12 mouse cellular contexts compared by ENCODE assay signal in the genomic region with DNA sequence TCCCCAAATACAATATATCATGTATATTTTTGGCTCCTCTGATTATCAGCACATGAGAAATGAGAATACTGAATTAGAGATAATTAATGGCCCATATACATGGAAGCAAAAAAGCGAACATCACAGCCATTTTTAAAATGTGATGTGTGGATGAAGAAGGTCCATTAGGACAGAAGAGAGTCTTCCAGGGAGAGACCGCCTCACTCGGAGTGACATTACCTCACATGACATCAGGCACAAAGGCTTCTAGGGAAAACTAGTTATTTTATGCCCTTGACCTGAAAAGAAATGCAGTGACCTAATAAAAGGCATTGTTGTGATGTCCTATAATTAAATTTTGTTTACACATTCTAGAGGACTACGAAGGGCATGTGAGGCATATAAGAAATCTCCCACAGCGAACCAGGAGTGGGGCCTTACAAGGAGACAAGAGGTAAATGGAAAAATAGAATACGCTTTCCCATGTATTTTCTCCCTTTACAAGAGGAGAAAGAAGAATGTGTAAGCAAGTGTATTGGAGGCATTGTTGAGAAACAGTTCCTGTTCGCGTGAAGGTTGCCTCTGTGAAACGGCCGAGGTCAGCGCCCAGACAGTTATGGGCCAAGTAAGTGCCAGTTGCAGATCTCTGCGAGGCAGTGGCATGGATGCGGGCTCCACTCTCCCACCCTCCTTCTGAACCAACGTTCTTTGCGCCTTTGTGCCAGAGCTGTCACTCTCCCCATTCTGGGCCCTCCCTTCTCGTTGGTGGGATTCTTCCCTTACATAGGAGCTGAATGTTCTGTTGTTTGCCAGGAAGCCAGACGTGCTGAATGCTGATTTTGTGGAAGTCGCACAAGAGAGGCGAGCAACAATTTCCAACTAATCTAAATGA. TPM values are rescaled to one million over a fixed set of nuclear protein-coding genes. Genes with fewer than 3 reads are reported as not detected.
A peak's percentile ranks its signal among the peaks of the same experiment; 100 is the strongest.
DNase-seq lines count a peak whose midpoint lies in the region; ATAC-seq lines count a peak whose summit lies in the region.
"Had no signal": no experiment of that assay in that cellular context is flagged by ENCODE, and none has a peak within 500 bp of the region (broad histone marks: within the 10 kb centered on the region; RNA-seq: fewer than 3 reads in every experiment).

No protein-coding gene starts in this region.

- peaks cover 30% of the 10 kb centered on the region for H3K4me1 ChIP-seq in forebrain, embryonic 15.5 days
- no peaks in the 10 kb centered on the region for H3K4me1 ChIP-seq in kidney, embryonic 15.5 days
- H3K4me1 ChIP-seq: lung, embryonic 15.5 days had no signal

- H3K4me3 ChIP-seq in forebrain, embryonic 15.5 days: peak overlapping the region; percentile 19; the same call in 1 of the 2 replicates
- H3K4me3 ChIP-seq in kidney, embryonic 15.5 days (replicated peaks): no peak overlapping the region
- H3K4me3 ChIP-seq: gastrocnemius, adult 2 months; lung, embryonic 15.5 days had no signal

- H3K36me3 ChIP-seq in forebrain, embryonic 15.5 days: no peaks in the 10 kb centered on the region
- H3K36me3 ChIP-seq in kidney, embryonic 15.5 days: no peaks in the 10 kb centered on the region
- H3K36me3 ChIP-seq: lung, embryonic 15.5 days had no signal

- H3K9ac ChIP-seq in forebrain, embryonic 15.5 days (replicated peaks): peak overlapping the region; percentile 30
- no peak overlapping the region for H3K9ac ChIP-seq in kidney, embryonic 15.5 days
- H3K9ac ChIP-seq: lung, embryonic 15.5 days had no signal

- no peaks in the 10 kb centered on the region for H3K27me3 ChIP-seq in forebrain, embryonic 15.5 days
- H3K27me3 ChIP-seq in kidney, embryonic 15.5 days: no peaks in the 10 kb centered on the region
- H3K27me3 ChIP-seq: CH12.LX; lung, embryonic 15.5 days had no signal

- 9% methylated on average over 19 of the region's 19 CpGs for WGBS in forebrain, embryonic 15.5 days
- 83% methylated on average over 19 of the region's 19 CpGs for WGBS in kidney, embryonic 15.5 days

- DNase-seq in cerebellum, postnatal 4 days (ENCODE audit: low spot score in 2 of 2): peak; percentile 21 to 25
- DNase-seq in cerebellum, adult 9-10 months: no peak
- peak; percentile 15 to 33 for DNase-seq in layer of hippocampus, postnatal 36 days
- peak; percentile 88 for DNase-seq in retina, postnatal 1 day
- no peak for DNase-seq in spleen, postnatal 4 days (ENCODE audit: low spot score in 2 of 2)
- DNase-seq: gastrocnemius, adult 2 months; kidney, postnatal 10 days had no signal

- peak overlapping the region; percentile 87 for H3K27ac ChIP-seq in forebrain, embryonic 15.5 days (replicated peaks)
- no peak overlapping the region for H3K27ac ChIP-seq in kidney, embryonic 15.5 days
- H3K27ac ChIP-seq: gastrocnemius, adult 2 months; lung, embryonic 15.5 days had no signal

- H3K4me2 ChIP-seq in forebrain, embryonic 15.5 days (replicated peaks): peak overlapping the region; percentile 38
- H3K4me2 ChIP-seq in kidney, embryonic 15.5 days: no peak overlapping the region
- H3K4me2 ChIP-seq: lung, embryonic 15.5 days had no signal

- no peaks in the 10 kb centered on the region for H3K9me3 ChIP-seq in forebrain, embryonic 15.5 days
- no peaks in the 10 kb centered on the region for H3K9me3 ChIP-seq in kidney, embryonic 15.5 days (replicated peaks)
- H3K9me3 ChIP-seq: lung, embryonic 15.5 days had no signal

- peak; percentile 97 for ATAC-seq in forebrain, embryonic 15.5 days (replicated peaks)
- ATAC-seq in kidney, embryonic 15.5 days (replicated peaks; ENCODE audit: low FRiP score): no peak
- ATAC-seq in activated CD4-positive, CD25-positive, alpha-beta regulatory T cell, adult 4 months: no peak

RNA-seq across cellular contexts. Expression of gene Ptprz1, which starts 41.0 kb away (rescaled TPM):
- polyA plus RNA-seq in forebrain, embryonic 15.5 days (2015; fragmentation: Nextera tagmentation; extraction: Ambion mirVana): 101 and 106 TPM in 2 replicates
- 100 to 1,000 TPM; 131 to 154 TPM for total RNA-seq in layer of hippocampus, postnatal 36 days (2021)
- 2.9 and 3.0 TPM in 2 replicates for polyA plus RNA-seq in kidney, embryonic 15.5 days (2015; fragmentation: Nextera tagmentation; extraction: Ambion mirVana)
- under 1 TPM; 0.13 to 0.63 TPM for polyA plus RNA-seq in activated CD4-positive, CD25-positive, alpha-beta regulatory T cell, adult 4 months (2017; shearing (Covaris generic))
- total RNA-seq: CH12.LX had no signal

Comparison
In these comparisons a context has a peak if more than half of its experiments do, and no peak if none do; other contexts are left out.
1. DNase-seq: peak in cerebellum, postnatal 4 days (2 of 2), layer of hippocampus, postnatal 36 days (2 of 2) and retina, postnatal 1 day (single experiment); none in cerebellum, adult 9-10 months (single experiment) and spleen, postnatal 4 days (0 of 2).
2. RNA of gene Ptprz1, which starts 41.0 kb away (polyA plus RNA-seq): 101 to 106 TPM in forebrain, embryonic 15.5 days; 2.9 to 3.0 TPM in kidney, embryonic 15.5 days and 0.13 to 0.63 TPM in activated CD4-positive, CD25-positive, alpha-beta regulatory T cell, adult 4 months; every median in the first group is over 10 times any median in the second.